Mouse (Mus musculus): ENCODE results near the gene Olfr746.

The Olfr746 gene

GRCm38 (mm10) chr14:50646783-50647182, at the start of gene Olfr746:
Gene Olfr746 (plus strand): TSS chr14:50647083.
- DNase-seq (ENCODE audit: extremely low spot score, low spot score) = no peak

- DNase-seq (ENCODE audit: extremely low spot score, low spot score) = no peak
Measured at GRCm38 (mm10) chr14:50614579-50614978, 32.3 kb upstream of the Olfr746 start, which contains the start of gene Olfr744. Gene Olfr744 (plus strand): TSS chr14:50614879.

DNA sequence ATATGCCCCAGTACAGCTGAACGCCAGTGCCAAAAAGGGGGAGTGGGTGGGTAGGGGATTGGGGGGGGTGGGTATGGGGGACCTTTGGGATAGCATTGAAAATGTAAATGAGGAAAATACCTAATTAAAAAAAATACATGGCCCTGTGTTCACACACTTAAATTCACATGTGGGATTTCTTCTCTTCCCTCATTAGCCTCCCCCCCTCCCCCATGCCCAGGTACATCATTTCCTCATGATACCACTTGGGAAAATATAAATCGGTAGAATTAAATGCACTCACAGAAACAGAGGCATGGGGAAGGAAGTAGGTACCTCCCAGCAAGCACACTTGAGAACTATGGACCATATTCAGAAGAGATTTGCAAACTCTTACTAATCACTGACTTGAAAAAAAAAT, 7.8 kb upstream of the Olfr746 start, which contains the start of gene Olfr745:
TSS of gene Olfr745 (plus strand) at position 301 of the 400 bp plus-strand sequence.
- DNase-seq (ENCODE audit: extremely low spot score, low spot score) = no peak

DNA sequence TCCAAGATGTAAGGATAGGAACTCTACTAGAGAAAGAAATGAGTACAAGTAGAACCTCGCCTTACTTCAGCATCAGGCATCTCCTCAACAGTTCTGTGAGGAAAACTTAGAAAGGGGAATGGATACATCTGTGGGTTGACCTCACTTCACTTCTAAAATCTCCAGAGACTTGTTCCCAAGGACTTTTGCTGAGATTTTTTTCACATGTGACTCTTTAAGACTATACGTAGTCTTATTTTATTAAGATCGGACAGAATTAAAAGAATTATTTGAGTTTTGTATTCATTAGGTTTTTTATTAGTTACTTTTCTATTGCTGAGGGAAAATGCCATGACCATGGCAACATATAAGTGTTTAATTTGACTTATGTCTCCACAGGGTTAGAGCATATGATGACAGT, 46.2 kb downstream of the Olfr746 start, which contains the start of gene Olfr747:
TSS of gene Olfr747 (minus strand) at position 101 of the 400 bp plus-strand sequence.
- DNase-seq (ENCODE audit: extremely low spot score, low spot score) = no peak

All from neural tube, embryonic 10.5 days (tissue).